Mouse (Mus musculus): ENCODE measurements at regions not wholly inside any gene's neighbourhood (a gene's known extent, or its start where the extent isn't known, plus 50 kb on each side); places are given as distances from the start of the nearest gene placed in this dataset.
"Not testable (repeated sequence)": the region's sequence is repeated elsewhere in the genome, so short reads cannot be mapped to it uniquely, and the experiment has no call there.

DNA sequence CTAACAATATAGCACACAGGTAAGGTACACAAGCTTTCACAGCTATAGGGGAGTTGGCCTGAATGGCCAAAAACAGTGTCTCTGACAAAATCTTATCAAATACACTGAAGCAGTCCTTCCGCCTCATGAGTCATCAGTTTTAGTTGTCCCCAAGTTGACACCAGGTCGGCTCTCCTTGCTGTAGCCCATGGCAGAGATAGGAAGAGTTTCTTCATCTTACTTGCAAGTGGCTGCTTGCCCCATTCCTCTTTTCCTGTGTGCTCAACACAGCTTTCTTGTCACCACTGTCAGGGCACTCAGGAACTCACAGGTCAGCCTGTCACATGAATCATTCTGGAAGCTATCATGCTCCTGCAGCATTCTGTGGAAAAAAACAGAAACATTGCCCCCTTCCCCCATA lies 77.1 kb downstream of the Olfr721-ps1 start:
- not testable (repeated sequence) for H3K9me3 ChIP-seq (ENCODE audit: control insufficient read depth, low read length); H3K4me1 ChIP-seq (replicated peaks; ENCODE audit: control insufficient read depth, insufficient read depth); H3K4me2 ChIP-seq (replicated peaks; ENCODE audit: low read depth); H3K27ac ChIP-seq (replicated peaks); ATAC-seq (ENCODE audit: low FRiP score, low TSS enrichment); H3K36me3 ChIP-seq (ENCODE audit: control insufficient read depth, insufficient read depth, low read length); H3K9ac ChIP-seq (ENCODE audit: low read length); H3K4me3 ChIP-seq (ENCODE audit: low read depth, low read length); H3K27me3 ChIP-seq (ENCODE audit: control insufficient read depth, insufficient read depth, low read length); DNase-seq (ENCODE audit: low spot score)
- WGBS: 38% methylated on average over 2 of the region's 2 CpGs

DNA sequence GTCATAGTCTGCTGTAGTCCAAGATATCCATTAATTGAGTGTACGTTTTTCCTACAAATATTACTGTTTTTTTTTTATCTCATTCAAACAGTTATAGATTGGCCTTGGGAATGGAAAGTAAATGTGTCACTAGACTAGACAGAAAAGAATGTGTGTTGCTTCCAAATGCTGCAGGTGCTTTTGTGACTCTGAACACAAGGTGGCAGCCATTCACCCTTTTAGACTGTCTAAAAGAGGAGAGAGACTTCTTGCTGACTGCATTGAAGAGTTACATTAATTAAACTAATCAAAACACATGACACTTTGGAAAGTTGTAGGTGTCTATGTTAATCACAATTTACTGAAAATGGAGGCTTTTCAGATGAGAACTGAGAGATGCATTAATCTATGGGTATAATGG lies 80.7 kb downstream of the Olfr721-ps1 start:
- H3K4me1 ChIP-seq (replicated peaks; ENCODE audit: control insufficient read depth, insufficient read depth): no peaks in the 10 kb centered on the region
- H3K36me3 ChIP-seq (ENCODE audit: control insufficient read depth, insufficient read depth, low read length): no peaks in the 10 kb centered on the region
- DNase-seq (ENCODE audit: low spot score) (peak; percentile 20), ATAC-seq (ENCODE audit: low FRiP score, low TSS enrichment) (no peak)
- H3K27ac ChIP-seq (replicated peaks): no peak overlapping the region
- no peaks in the 10 kb centered on the region for H3K9me3 ChIP-seq (ENCODE audit: control insufficient read depth, low read length)
- H3K4me2 ChIP-seq (replicated peaks; ENCODE audit: low read depth): no peak overlapping the region
- 60% methylated on average over 1 of the region's 1 CpGs for WGBS
- TF ChIP-seq CTCF (IDR thresholded peaks at IDR 0.05; ENCODE audit: low read depth) (peak; percentile 74), EP300 (optimal IDR thresholded peaks at IDR 0.05) (no peak)
- H3K9ac ChIP-seq (ENCODE audit: low read length): no peak overlapping the region
- H3K27me3 ChIP-seq (ENCODE audit: control insufficient read depth, insufficient read depth, low read length): no peaks in the 10 kb centered on the region
- no peak overlapping the region for H3K4me3 ChIP-seq (ENCODE audit: low read depth, low read length)

DNA sequence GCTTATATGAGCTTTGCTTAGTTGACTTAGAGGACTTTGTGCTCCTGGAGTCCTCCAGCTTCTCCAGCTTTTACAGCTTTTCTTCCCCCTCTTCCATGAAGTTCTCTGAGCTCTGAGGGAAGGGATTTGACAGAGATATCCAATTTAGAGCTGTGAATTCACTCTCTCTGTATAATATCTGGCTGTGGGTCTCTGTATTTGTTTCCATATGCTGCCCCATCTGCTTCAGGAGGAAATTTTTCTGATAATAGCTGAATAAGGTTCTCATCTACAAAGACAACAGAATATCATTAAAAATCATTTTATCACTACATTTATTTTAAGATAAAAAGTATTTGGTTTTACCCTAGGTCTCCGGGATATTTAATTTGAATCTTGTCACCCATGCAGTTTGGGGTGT lies 85.3 kb downstream of the Olfr721-ps1 start:
- no peaks in the 10 kb centered on the region for H3K4me1 ChIP-seq (replicated peaks; ENCODE audit: control insufficient read depth, insufficient read depth)
- H3K27ac ChIP-seq (replicated peaks): no peak overlapping the region
- H3K9me3 ChIP-seq (ENCODE audit: control insufficient read depth, low read length): no peaks in the 10 kb centered on the region
- TF ChIP-seq EP300 (optimal IDR thresholded peaks at IDR 0.05) (no peak), CTCF (IDR thresholded peaks at IDR 0.05; ENCODE audit: low read depth) (no peak)
- H3K36me3 ChIP-seq (ENCODE audit: control insufficient read depth, insufficient read depth, low read length): no peaks in the 10 kb centered on the region
- H3K4me3 ChIP-seq (ENCODE audit: low read depth, low read length): no peak overlapping the region
- H3K9ac ChIP-seq (ENCODE audit: low read length): no peak overlapping the region
- WGBS: 93% methylated on average over 1 of the region's 1 CpGs
- DNase-seq (ENCODE audit: low spot score) (no peak), ATAC-seq (ENCODE audit: low FRiP score, low TSS enrichment) (no peak)
- no peaks in the 10 kb centered on the region for H3K27me3 ChIP-seq (ENCODE audit: control insufficient read depth, insufficient read depth, low read length)
- H3K4me2 ChIP-seq (replicated peaks; ENCODE audit: low read depth): no peak overlapping the region

DNA sequence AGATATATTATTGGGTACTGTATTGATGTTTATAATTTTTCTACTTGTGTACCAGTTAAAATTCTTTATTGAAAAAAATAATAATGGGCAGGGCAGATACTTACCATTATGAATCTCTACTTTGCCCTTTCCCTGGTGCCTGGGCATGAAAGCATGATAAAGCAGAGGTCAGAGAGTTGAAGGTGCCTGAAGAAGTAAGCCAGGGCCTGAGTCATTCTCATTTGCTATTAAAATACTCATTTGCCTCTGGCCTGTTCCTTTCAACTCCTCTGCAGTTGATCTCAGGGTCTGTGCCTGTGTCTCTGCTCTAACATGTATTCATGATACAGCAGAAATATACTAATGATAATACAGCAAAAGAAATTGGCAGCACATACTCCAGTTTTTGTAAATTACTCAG lies 89.4 kb downstream of the Olfr721-ps1 start:
- no peak overlapping the region for H3K9ac ChIP-seq (ENCODE audit: low read length)
- no peaks in the 10 kb centered on the region for H3K9me3 ChIP-seq (ENCODE audit: control insufficient read depth, low read length)
- no peak for DNase-seq (ENCODE audit: low spot score)
- no peaks in the 10 kb centered on the region for H3K27me3 ChIP-seq (ENCODE audit: control insufficient read depth, insufficient read depth, low read length)
- H3K36me3 ChIP-seq (ENCODE audit: control insufficient read depth, insufficient read depth, low read length): no peaks in the 10 kb centered on the region
- no peak overlapping the region for H3K4me3 ChIP-seq (ENCODE audit: low read depth, low read length)
- H3K27ac ChIP-seq (replicated peaks): no peak overlapping the region
- no peak for ATAC-seq (ENCODE audit: low FRiP score, low TSS enrichment)
- TF ChIP-seq EP300 (optimal IDR thresholded peaks at IDR 0.05): no peak
- no peak for TF ChIP-seq CTCF (IDR thresholded peaks at IDR 0.05; ENCODE audit: low read depth)
- no peak overlapping the region for H3K4me2 ChIP-seq (replicated peaks; ENCODE audit: low read depth)
- no peaks in the 10 kb centered on the region for H3K4me1 ChIP-seq (replicated peaks; ENCODE audit: control insufficient read depth, insufficient read depth)

DNA sequence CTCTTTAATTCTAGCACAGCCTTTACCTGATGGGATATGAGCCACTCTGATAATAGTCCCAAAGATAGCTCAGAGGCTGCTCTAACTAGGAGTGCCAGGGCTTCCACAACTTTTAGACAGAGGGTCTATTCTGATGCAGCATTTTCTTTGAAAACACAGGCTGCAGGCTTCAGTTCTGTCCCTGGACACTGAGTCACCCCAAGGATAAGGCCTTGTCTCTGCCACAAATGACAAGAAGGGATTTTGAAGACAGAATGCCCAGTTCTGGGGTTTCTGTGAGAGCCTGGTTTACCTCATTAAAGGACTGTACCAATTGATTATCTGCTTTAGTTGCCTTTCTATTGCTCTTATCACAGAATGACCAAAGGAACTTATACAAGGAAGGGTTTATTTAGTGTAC lies 90.9 kb downstream of the Olfr721-ps1 start:
- Histone ChIP-seq H3K4me2 (replicated peaks; ENCODE audit: low read depth) (no peak overlapping the region), H3K27ac (replicated peaks) (no peak overlapping the region), H3K4me3 (ENCODE audit: low read depth, low read length) (no peak overlapping the region), H3K4me1 (replicated peaks; ENCODE audit: control insufficient read depth, insufficient read depth) (no peaks in the 10 kb centered on the region), H3K36me3 (ENCODE audit: control insufficient read depth, insufficient read depth, low read length) (no peaks in the 10 kb centered on the region), H3K9me3 (ENCODE audit: control insufficient read depth, low read length) (no peaks in the 10 kb centered on the region), H3K9ac (ENCODE audit: low read length) (no peak overlapping the region), H3K27me3 (ENCODE audit: control insufficient read depth, insufficient read depth, low read length) (no peaks in the 10 kb centered on the region)
- ATAC-seq (ENCODE audit: low FRiP score, low TSS enrichment): no peak
- TF ChIP-seq CTCF (IDR thresholded peaks at IDR 0.05; ENCODE audit: low read depth): no peak
- TF ChIP-seq EP300 (optimal IDR thresholded peaks at IDR 0.05): no peak
- DNase-seq (ENCODE audit: low spot score): no peak

DNA sequence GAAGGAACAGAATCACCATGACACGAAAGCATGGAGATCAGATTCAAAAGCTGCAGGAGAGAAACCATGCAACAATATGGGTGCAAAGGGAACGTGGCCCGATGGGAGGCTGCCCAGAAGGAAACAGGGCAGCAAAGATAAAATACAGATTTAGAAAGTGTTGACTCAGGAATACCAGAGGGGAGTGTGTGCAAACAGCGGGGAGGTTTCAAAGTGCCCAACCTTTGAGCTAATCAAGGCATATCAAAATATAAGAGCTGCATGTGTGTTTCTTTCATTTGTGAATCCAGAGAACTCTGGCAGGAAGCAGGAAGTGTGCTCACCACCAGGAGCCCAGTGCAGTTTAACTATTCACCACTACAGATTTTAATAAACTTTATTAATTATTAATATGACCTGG lies 110.8 kb downstream of the Olfr721-ps1 start:
- ATAC-seq (ENCODE audit: low FRiP score, low TSS enrichment) (peak; percentile 75; the same call in 1 of the 2 replicates), DNase-seq (ENCODE audit: low spot score) (peak; percentile 34)
- no peaks in the 10 kb centered on the region for H3K9me3 ChIP-seq (ENCODE audit: control insufficient read depth, low read length)
- H3K36me3 ChIP-seq (ENCODE audit: control insufficient read depth, insufficient read depth, low read length): no peaks in the 10 kb centered on the region
- 63% methylated on average over 4 of the region's 4 CpGs for WGBS
- no peaks in the 10 kb centered on the region for H3K27me3 ChIP-seq (ENCODE audit: control insufficient read depth, insufficient read depth, low read length)
- no peaks in the 10 kb centered on the region for H3K4me1 ChIP-seq (replicated peaks; ENCODE audit: control insufficient read depth, insufficient read depth)
- no peak overlapping the region for H3K4me3 ChIP-seq (ENCODE audit: low read depth, low read length)
- no peak overlapping the region for H3K27ac ChIP-seq (replicated peaks)
- TF ChIP-seq EP300 (optimal IDR thresholded peaks at IDR 0.05) (no peak), CTCF (IDR thresholded peaks at IDR 0.05; ENCODE audit: low read depth) (no peak)
- H3K4me2 ChIP-seq (replicated peaks; ENCODE audit: low read depth): no peak overlapping the region
- H3K9ac ChIP-seq (ENCODE audit: low read length): no peak overlapping the region

Data from stomach, postnatal 0 days (tissue).